Mouse (Mus musculus) spleen, adult 12 weeks (tissue): Measurements from ENCODE around the gene Thoc6.

ENCODE experiments used
- DNase-seq: peaks from one replicate; pipeline ENCODE4 v3.0.0; 2022; ENCODE audit warnings: low spot score

Thoc6 gene

DNA sequence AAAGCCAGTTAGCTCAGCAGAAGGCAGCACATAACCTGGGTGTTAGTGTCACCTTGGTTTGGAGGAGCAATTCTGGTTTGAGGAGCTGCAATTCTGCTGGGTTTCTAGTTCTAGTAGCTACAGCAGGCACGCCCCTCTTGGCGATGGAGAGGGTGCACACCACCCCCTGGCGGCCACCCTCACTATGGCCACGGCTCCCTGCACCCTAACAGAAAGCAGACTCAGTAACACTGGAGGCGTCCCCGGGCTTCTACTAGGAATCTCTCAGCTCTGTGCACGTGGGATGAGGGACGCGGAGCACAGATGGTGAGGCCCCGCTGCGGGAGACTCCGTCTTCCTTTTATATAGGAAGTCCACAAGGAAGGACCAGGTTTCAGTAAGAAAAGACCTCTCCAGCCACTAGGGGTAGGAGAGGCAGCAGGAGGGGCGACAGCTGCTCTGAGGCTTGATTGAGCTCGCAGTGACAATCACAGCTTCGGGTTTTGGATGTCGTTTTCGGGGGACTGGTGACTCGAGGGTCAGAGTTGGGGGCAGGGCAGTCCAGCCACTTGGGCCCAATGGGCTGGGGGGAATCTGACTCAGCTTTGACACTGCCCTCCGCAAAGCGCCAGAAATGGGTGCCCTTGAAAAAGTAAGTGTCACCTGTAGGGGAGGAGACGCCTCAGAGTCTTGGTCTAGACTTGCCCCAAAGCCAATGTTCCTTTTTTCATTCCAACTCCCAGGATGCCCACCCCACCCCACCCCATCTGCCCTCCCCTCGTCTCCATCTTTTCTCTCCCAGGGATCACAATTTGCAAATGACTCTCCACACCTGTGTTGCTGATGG is 43.3 kb downstream of the Thoc6 start:
- DNase-seq = peak; percentile 59

DNA sequence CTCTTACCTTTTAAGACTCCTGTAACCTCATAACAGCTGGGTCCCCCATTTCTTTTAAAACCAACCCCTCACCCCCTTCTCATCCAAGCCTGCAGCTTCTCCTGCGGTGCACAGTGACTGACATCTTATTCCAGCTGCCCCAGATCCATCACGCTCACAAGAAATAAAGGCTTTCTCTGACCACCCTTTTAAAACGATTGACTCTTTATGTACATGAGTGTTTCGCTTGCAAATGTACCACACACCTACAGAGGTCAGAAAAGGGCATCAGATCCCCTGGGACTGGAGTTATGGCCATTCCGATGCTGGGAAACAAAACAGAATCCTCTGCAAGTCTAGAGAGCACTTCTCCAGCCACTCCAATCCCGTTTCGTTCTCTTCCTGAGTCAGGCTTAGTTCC is 45.9 kb downstream of the Thoc6 start:
- no peak for DNase-seq

DNA sequence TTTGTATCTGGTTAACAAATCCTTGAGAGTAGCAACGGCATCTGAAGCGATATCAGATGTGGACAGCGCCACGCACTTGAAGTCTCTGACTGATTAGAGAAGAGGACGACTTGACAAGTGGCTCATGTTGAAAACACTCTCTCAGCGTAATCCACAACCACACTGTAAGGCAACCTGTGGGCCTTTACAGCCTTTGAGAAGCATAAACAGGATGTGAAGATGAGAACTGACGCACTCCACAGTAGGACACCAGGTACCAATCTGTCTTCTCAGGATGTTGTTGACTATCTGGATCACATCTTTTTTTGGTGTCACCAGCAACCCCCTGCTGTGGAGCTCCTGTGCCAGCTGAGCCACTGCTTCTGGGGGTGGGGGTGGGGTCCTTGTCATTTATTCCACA is 53.3 kb downstream of the Thoc6 start:
- DNase-seq = no peak
